ENCODE assay signal across 24 mouse cellular contexts in genomic region chr7:57867951-57868350, GRCm38 (mm10).
DNase-seq lines count a peak whose midpoint lies in the region; ATAC-seq lines count a peak whose summit lies in the region.
"Had no signal": no experiment of that assay in that cellular context is flagged by ENCODE, and none has a peak within 500 bp of the region (broad histone marks: within the 10 kb centered on the region; RNA-seq: fewer than 3 reads in every experiment).

No protein-coding gene starts in this region.

- H3K36me3 ChIP-seq in hindbrain, embryonic 14.5 days (replicated peaks; ENCODE audit: control insufficient read depth, insufficient read depth) = no peaks in the 10 kb centered on the region
- H3K36me3 ChIP-seq in hindbrain, embryonic 13.5 days = no peaks in the 10 kb centered on the region
- H3K36me3 ChIP-seq in midbrain, embryonic 16.5 days (ENCODE audit: control insufficient read depth, insufficient read depth, low read length) = no peaks in the 10 kb centered on the region
- H3K36me3 ChIP-seq in midbrain, embryonic 13.5 days = no peaks in the 10 kb centered on the region
- H3K36me3 ChIP-seq: embryonic facial prominence, embryonic 12.5 days; limb, embryonic 12.5 days; liver, embryonic 15.5 days; midbrain, embryonic 12.5 days; neural tube, embryonic 12.5 days had no signal

- H3K4me1 ChIP-seq in hindbrain, embryonic 14.5 days (replicated peaks; ENCODE audit: control insufficient read depth, insufficient read depth, low read length) = no peaks in the 10 kb centered on the region
- no peaks in the 10 kb centered on the region for H3K4me1 ChIP-seq in hindbrain, embryonic 13.5 days (replicated peaks)
- H3K4me1 ChIP-seq in midbrain, embryonic 16.5 days (ENCODE audit: control insufficient read depth, insufficient read depth, low read length) = peaks cover 2% of the 10 kb centered on the region; the same call in 1 of the 2 replicates
- no peaks in the 10 kb centered on the region for H3K4me1 ChIP-seq in midbrain, embryonic 13.5 days (replicated peaks)
- H3K4me1 ChIP-seq: embryonic facial prominence, embryonic 12.5 days; limb, embryonic 12.5 days; liver, embryonic 15.5 days; midbrain, embryonic 12.5 days; neural tube, embryonic 12.5 days had no signal

- ATAC-seq in hindbrain, embryonic 14.5 days (ENCODE audit: low FRiP score) = no peak
- ATAC-seq in hindbrain, embryonic 13.5 days (ENCODE audit: low FRiP score) = no peak
- 0 out of 2 replicates have a peak, but pooled peaks have one; percentile 45 for ATAC-seq in midbrain, embryonic 16.5 days
- ATAC-seq in midbrain, embryonic 13.5 days = no peak
- ATAC-seq: inflammation-experienced regulatory T-cells, adult 6 months had no signal

- H3K27me3 ChIP-seq in hindbrain, embryonic 14.5 days (ENCODE audit: control insufficient read depth, insufficient read depth, low read length) = no peaks in the 10 kb centered on the region
- no peaks in the 10 kb centered on the region for H3K27me3 ChIP-seq in hindbrain, embryonic 13.5 days
- no peaks in the 10 kb centered on the region for H3K27me3 ChIP-seq in midbrain, embryonic 16.5 days (ENCODE audit: control insufficient read depth, insufficient read depth, low read depth, low read length)
- no peaks in the 10 kb centered on the region for H3K27me3 ChIP-seq in midbrain, embryonic 13.5 days
- H3K27me3 ChIP-seq: embryonic facial prominence, embryonic 12.5 days; limb, embryonic 12.5 days; liver, embryonic 15.5 days; midbrain, embryonic 12.5 days; neural tube, embryonic 12.5 days had no signal

- H3K27ac ChIP-seq in hindbrain, embryonic 14.5 days = no peak overlapping the region
- no peak overlapping the region for H3K27ac ChIP-seq in hindbrain, embryonic 13.5 days
- H3K27ac ChIP-seq in midbrain, embryonic 16.5 days (ENCODE audit: low read length) = no peak overlapping the region
- H3K27ac ChIP-seq in midbrain, embryonic 13.5 days = no peak overlapping the region
- H3K27ac ChIP-seq: embryonic facial prominence, embryonic 12.5 days; limb, embryonic 12.5 days; liver, embryonic 15.5 days; midbrain, embryonic 12.5 days; neural tube, embryonic 12.5 days had no signal

- no peak overlapping the region for H3K9ac ChIP-seq in hindbrain, embryonic 14.5 days
- H3K9ac ChIP-seq in hindbrain, embryonic 13.5 days = no peak overlapping the region
- H3K9ac ChIP-seq in midbrain, embryonic 16.5 days (ENCODE audit: low read depth, low read length) = no peak overlapping the region
- H3K9ac ChIP-seq in midbrain, embryonic 13.5 days (replicated peaks) = no peak overlapping the region
- H3K9ac ChIP-seq: embryonic facial prominence, embryonic 12.5 days; limb, embryonic 12.5 days; liver, embryonic 15.5 days; midbrain, embryonic 12.5 days; neural tube, embryonic 12.5 days had no signal

- WGBS in hindbrain, embryonic 14.5 days = 55% methylated on average over 2 of the region's 2 CpGs
- 56% methylated on average over 2 of the region's 2 CpGs for WGBS in hindbrain, embryonic 13.5 days
- WGBS in midbrain, embryonic 16.5 days = 58% methylated on average over 2 of the region's 2 CpGs
- 76% methylated on average over 2 of the region's 2 CpGs for WGBS in midbrain, embryonic 13.5 days

- H3K4me3 ChIP-seq in hindbrain, embryonic 14.5 days (replicated peaks; ENCODE audit: low read length) = no peak overlapping the region
- no peak overlapping the region for H3K4me3 ChIP-seq in hindbrain, embryonic 13.5 days
- H3K4me3 ChIP-seq in midbrain, embryonic 16.5 days (ENCODE audit: low read depth, low read length) = no peak overlapping the region
- no peak overlapping the region for H3K4me3 ChIP-seq in midbrain, embryonic 13.5 days (replicated peaks)
- H3K4me3 ChIP-seq: embryonic facial prominence, embryonic 12.5 days; limb, embryonic 12.5 days; liver, embryonic 15.5 days; midbrain, embryonic 12.5 days; myocyte; neural tube, embryonic 12.5 days had no signal

- H3K4me2 ChIP-seq in hindbrain, embryonic 14.5 days (replicated peaks) = no peak overlapping the region
- no peak overlapping the region for H3K4me2 ChIP-seq in hindbrain, embryonic 13.5 days
- no peak overlapping the region for H3K4me2 ChIP-seq in midbrain, embryonic 16.5 days (ENCODE audit: low read length)
- no peak overlapping the region for H3K4me2 ChIP-seq in midbrain, embryonic 13.5 days (replicated peaks)
- H3K4me2 ChIP-seq: embryonic facial prominence, embryonic 12.5 days; limb, embryonic 12.5 days; liver, embryonic 15.5 days; midbrain, embryonic 12.5 days; neural tube, embryonic 12.5 days had no signal

- 0 out of 2 replicates have a peak, but pooled peaks cover 5% of the 10 kb centered on the region for H3K9me3 ChIP-seq in hindbrain, embryonic 14.5 days (ENCODE audit: control insufficient read depth, low read length)
- H3K9me3 ChIP-seq in hindbrain, embryonic 13.5 days = no peaks in the 10 kb centered on the region
- no peaks in the 10 kb centered on the region for H3K9me3 ChIP-seq in midbrain, embryonic 16.5 days (replicated peaks; ENCODE audit: control insufficient read depth, low read length, poor library complexity, severe bottlenecking)
- no peaks in the 10 kb centered on the region for H3K9me3 ChIP-seq in midbrain, embryonic 13.5 days
- H3K9me3 ChIP-seq: embryonic facial prominence, embryonic 12.5 days; limb, embryonic 12.5 days; liver, embryonic 15.5 days; midbrain, embryonic 12.5 days; neural tube, embryonic 12.5 days had no signal

- DNase-seq in adrenal gland, postnatal 36 days = peak; percentile 5 to 12
- no peak for DNase-seq in adrenal gland, postnatal 4 days (ENCODE audit: low spot score in 2 of 2)
- peak; percentile 32 for DNase-seq in hindbrain, embryonic 14.5 days (ENCODE audit: low spot score)
- DNase-seq in frontal cortex, postnatal 14 days (ENCODE audit: low spot score in 2 of 2) = no peak
- DNase-seq: cerebellum, adult 2 months; embryo, embryonic 11 days; gastrocnemius, postnatal 14 days; kidney, adult 11 months; kidney, postnatal 14 days; layer of hippocampus, adult 9-11 months; lung, postnatal 36 days; right cerebral cortex, adult 18-20 months; thymus, adult 2 months; thymus, postnatal 36 days had no signal

Comparison
In these comparisons a context has a peak if more than half of its experiments do, and no peak if none do; other contexts are left out.
1. DNase-seq: peak in adrenal gland, postnatal 36 days (2 of 2) and hindbrain, embryonic 14.5 days (single experiment); none in adrenal gland, postnatal 4 days (0 of 2) and frontal cortex, postnatal 14 days (0 of 2).